In genomic region chr17:45556514-45557245, GRCm38 (mm10) we compare ENCODE assay signal across 8 mouse cellular contexts. TPM values are rescaled to one million over a fixed set of nuclear protein-coding genes. Genes with fewer than 3 reads are reported as not detected.
DNase-seq lines count a peak whose midpoint lies in the region; ATAC-seq lines count a peak whose summit lies in the region.

No protein-coding gene starts in this region.

- no peak for ATAC-seq in heart, embryonic 13.5 days (ENCODE audit: extremely low read depth, insufficient number of reproducible peaks, low FRiP score, low TSS enrichment)
- no peak for ATAC-seq in embryonic facial prominence, embryonic 11.5 days (replicated peaks; ENCODE audit: insufficient number of reproducible peaks, low FRiP score, low TSS enrichment, low read depth)
- ATAC-seq in intestine, embryonic 15.5 days = no peak

- no peak for DNase-seq in heart, adult 9 months (ENCODE audit: low spot score in 2 of 2)
- no peak for DNase-seq in embryonic facial prominence, embryonic 11.5 days (ENCODE audit: low spot score)
- DNase-seq in naive thymus-derived CD4-positive, alpha-beta T cell, adult 2 months (ENCODE audit: low read depth) = peak; percentile 47
- DNase-seq in T-cell, adult 2 months (ENCODE audit: low spot score) = no peak
- DNase-seq in frontal cortex, postnatal 10 days (ENCODE audit: low spot score in 2 of 2) = no peak
- no peak for DNase-seq in embryo, embryonic 10.5 days (ENCODE audit: low spot score)

- WGBS in heart, embryonic 13.5 days = 60% methylated on average over 3 of the region's 3 CpGs
- 67% methylated on average over 3 of the region's 3 CpGs for WGBS in embryonic facial prominence, embryonic 11.5 days
- 62% methylated on average over 3 of the region's 3 CpGs for WGBS in intestine, embryonic 15.5 days

- peak overlapping the region; percentile 70 for H3K4me3 ChIP-seq in heart, embryonic 13.5 days
- H3K4me3 ChIP-seq in embryonic facial prominence, embryonic 11.5 days (ENCODE audit: low read depth, low read length) = peak overlapping the region; percentile 66; the same call in 1 of the 2 replicates
- peak overlapping the region; percentile 68 for H3K4me3 ChIP-seq in intestine, embryonic 15.5 days (replicated peaks)

- peak overlapping the region; percentile 78 for H3K4me2 ChIP-seq in heart, embryonic 13.5 days
- H3K4me2 ChIP-seq in embryonic facial prominence, embryonic 11.5 days (ENCODE audit: low read depth, low read length) = peak overlapping the region; percentile 96; the same call in 1 of the 2 replicates
- H3K4me2 ChIP-seq in intestine, embryonic 15.5 days (replicated peaks) = peak overlapping the region; percentile 86

- H3K4me1 ChIP-seq in heart, embryonic 13.5 days = peaks cover 25% of the 10 kb centered on the region
- H3K4me1 ChIP-seq in embryonic facial prominence, embryonic 11.5 days (ENCODE audit: control insufficient read depth, insufficient read depth, low read length) = peaks cover 5% of the 10 kb centered on the region; the same call in 1 of the 2 replicates
- H3K4me1 ChIP-seq in intestine, embryonic 15.5 days (replicated peaks) = peaks cover 15% of the 10 kb centered on the region; the same call in 1 of the 2 replicates

- H3K36me3 ChIP-seq in heart, embryonic 13.5 days = no peaks in the 10 kb centered on the region
- no peaks in the 10 kb centered on the region for H3K36me3 ChIP-seq in embryonic facial prominence, embryonic 11.5 days (replicated peaks; ENCODE audit: control insufficient read depth, insufficient read depth, low read depth, low read length)
- no peaks in the 10 kb centered on the region for H3K36me3 ChIP-seq in intestine, embryonic 15.5 days

- peaks cover 54% of the 10 kb centered on the region for H3K27me3 ChIP-seq in heart, embryonic 13.5 days (replicated peaks)
- H3K27me3 ChIP-seq in embryonic facial prominence, embryonic 11.5 days (ENCODE audit: control insufficient read depth, insufficient read depth, low read length) = 0 out of 2 replicates have a peak, but pooled peaks cover 2% of the 10 kb centered on the region
- H3K27me3 ChIP-seq in intestine, embryonic 15.5 days (replicated peaks) = peaks cover 8% of the 10 kb centered on the region

- no peak overlapping the region for H3K27ac ChIP-seq in heart, embryonic 13.5 days (replicated peaks)
- no peak overlapping the region for H3K27ac ChIP-seq in embryonic facial prominence, embryonic 11.5 days (replicated peaks; ENCODE audit: low read depth, low read length)
- H3K27ac ChIP-seq in intestine, embryonic 15.5 days = no peak overlapping the region

- no peaks in the 10 kb centered on the region for H3K9me3 ChIP-seq in heart, embryonic 13.5 days
- no peaks in the 10 kb centered on the region for H3K9me3 ChIP-seq in embryonic facial prominence, embryonic 11.5 days (replicated peaks; ENCODE audit: control insufficient read depth, low read length)
- H3K9me3 ChIP-seq in intestine, embryonic 15.5 days = no peaks in the 10 kb centered on the region

- peak overlapping the region; percentile 76 for H3K9ac ChIP-seq in heart, embryonic 13.5 days
- 0 out of 2 replicates have a peak overlapping the region, but pooled peaks have one; percentile 22 for H3K9ac ChIP-seq in embryonic facial prominence, embryonic 11.5 days (replicated peaks; ENCODE audit: low read length)
- peak overlapping the region; percentile 60 for H3K9ac ChIP-seq in intestine, embryonic 15.5 days

RNA-seq across cellular contexts. Expression of gene Nfkbie, which starts 1.2 kb away (rescaled TPM):
- polyA plus RNA-seq in heart, embryonic 13.5 days (2015; fragmentation: Nextera tagmentation; extraction: Ambion mirVana) = 2.7 TPM in 2 replicates
- polyA plus RNA-seq in embryonic facial prominence, embryonic 11.5 days (2014; fragmentation: Nextera tagmentation; extraction: Ambion mirVana) = 3.5 and 5.3 TPM in 2 replicates
- polyA plus RNA-seq in intestine, embryonic 15.5 days (2015; fragmentation: Nextera tagmentation; extraction: Ambion mirVana) = 4.8 and 4.9 TPM in 2 replicates

RNA-seq across cellular contexts. Expression of gene Slc35b2, which starts 7.0 kb away (rescaled TPM):
- polyA plus RNA-seq in heart, embryonic 13.5 days (2015; fragmentation: Nextera tagmentation; extraction: Ambion mirVana) = 91.8 and 94.9 TPM in 2 replicates
- 85.6 and 92.2 TPM in 2 replicates for polyA plus RNA-seq in embryonic facial prominence, embryonic 11.5 days (2014; fragmentation: Nextera tagmentation; extraction: Ambion mirVana)
- polyA plus RNA-seq in intestine, embryonic 15.5 days (2015; fragmentation: Nextera tagmentation; extraction: Ambion mirVana) = 124 and 128 TPM in 2 replicates

RNA-seq across cellular contexts. Expression of gene Tmem151b, which starts 7.2 kb away (rescaled TPM):
- polyA plus RNA-seq in heart, embryonic 13.5 days (2015; fragmentation: Nextera tagmentation; extraction: Ambion mirVana) = 1.4 and 1.6 TPM in 2 replicates
- polyA plus RNA-seq in embryonic facial prominence, embryonic 11.5 days (2014; fragmentation: Nextera tagmentation; extraction: Ambion mirVana) = 5.4 and 6.3 TPM in 2 replicates
- 2.5 and 2.7 TPM in 2 replicates for polyA plus RNA-seq in intestine, embryonic 15.5 days (2015; fragmentation: Nextera tagmentation; extraction: Ambion mirVana)

RNA-seq across cellular contexts. Expression of gene Hsp90ab1, which starts 16.4 kb away (rescaled TPM):
- polyA plus RNA-seq in heart, embryonic 13.5 days (2015; fragmentation: Nextera tagmentation; extraction: Ambion mirVana) = 1,372 and 1,500 TPM in 2 replicates
- 1,660 and 1,740 TPM in 2 replicates for polyA plus RNA-seq in embryonic facial prominence, embryonic 11.5 days (2014; fragmentation: Nextera tagmentation; extraction: Ambion mirVana)
- polyA plus RNA-seq in intestine, embryonic 15.5 days (2015; fragmentation: Nextera tagmentation; extraction: Ambion mirVana) = 1,578 and 1,609 TPM in 2 replicates

RNA-seq across cellular contexts. Expression of gene Tcte1, which starts 33.4 kb away (rescaled TPM):
- polyA plus RNA-seq in heart, embryonic 13.5 days (2015; fragmentation: Nextera tagmentation; extraction: Ambion mirVana) = 0.15 and 0.27 TPM in 2 replicates
- polyA plus RNA-seq in embryonic facial prominence, embryonic 11.5 days (2014; fragmentation: Nextera tagmentation; extraction: Ambion mirVana) = 1.5 and 2.3 TPM in 2 replicates
- 0.13 and 0.33 TPM in 2 replicates for polyA plus RNA-seq in intestine, embryonic 15.5 days (2015; fragmentation: Nextera tagmentation; extraction: Ambion mirVana)

Comparison
In these comparisons a context has a peak if more than half of its experiments do, and no peak if none do; other contexts are left out.
1. H3K9ac ChIP-seq: peak in every context shown above with its lines; median percentile 76 in heart, embryonic 13.5 days; 60 in intestine, embryonic 15.5 days; 22 in embryonic facial prominence, embryonic 11.5 days.